Mouse (Mus musculus): ENCODE results near the gene St6galnac4.

St6galnac4 gene

DNA sequence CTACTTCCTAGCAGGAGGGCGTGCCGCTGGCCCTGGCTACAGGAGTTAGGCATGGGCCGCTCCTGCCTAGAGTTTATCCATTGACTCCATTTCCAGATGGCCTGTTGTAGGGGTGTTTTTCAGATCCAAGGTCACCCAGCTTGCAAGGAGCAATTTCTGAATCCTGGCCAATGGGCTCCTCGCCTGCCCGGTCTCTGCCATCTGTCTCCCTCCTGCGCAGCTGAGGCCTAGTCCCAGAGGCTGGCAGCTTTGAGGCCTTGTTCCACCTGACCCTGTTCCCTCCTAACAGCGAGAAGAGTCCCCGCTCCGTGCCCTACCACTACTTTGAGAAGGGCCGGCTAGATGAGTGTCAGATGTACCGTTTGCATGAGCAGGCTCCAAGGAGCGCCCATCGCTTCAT, 9.8 kb downstream of the St6galnac4 start:
- in situ Hi-C loops (cut with MboI; ENCODE audit: low pct_unique_long_range_greater_than_20kb in 1 of 2, low sequenced_read_pairs in 2 of 2, unreplicated experiment in 1 of 2): no loop called here

- in situ Hi-C loops (cut with MboI; ENCODE audit: low pct_unique_long_range_greater_than_20kb in 1 of 2, low sequenced_read_pairs in 2 of 2, unreplicated experiment in 1 of 2): no loop called here
Measured at GRCm38 (mm10) chr2:32597248-32597647, 10.4 kb downstream of the St6galnac4 start.

GRCm38 (mm10) chr2:32597699-32598098, 10.8 kb downstream of the St6galnac4 start:
- in situ Hi-C loops (cut with MboI; ENCODE audit: low pct_unique_long_range_greater_than_20kb in 1 of 2, low sequenced_read_pairs in 2 of 2, unreplicated experiment in 1 of 2): no loop called here

GRCm38 (mm10) chr2:32598506-32598905, 11.6 kb downstream of the St6galnac4 start:
- in situ Hi-C loops (cut with MboI; ENCODE audit: low pct_unique_long_range_greater_than_20kb in 1 of 2, low sequenced_read_pairs in 2 of 2, unreplicated experiment in 1 of 2): no loop called here

GRCm38 (mm10) chr2:32599409-32599808, 12.5 kb downstream of the St6galnac4 start, which contains the start of gene St6galnac6:
Gene St6galnac6 (plus strand): TSS chr2:32599709.
- in situ Hi-C loops (cut with MboI; ENCODE audit: low pct_unique_long_range_greater_than_20kb in 1 of 2, low sequenced_read_pairs in 2 of 2, unreplicated experiment in 1 of 2): no loop called here

- in situ Hi-C loops (cut with MboI; ENCODE audit: low pct_unique_long_range_greater_than_20kb in 1 of 2, low sequenced_read_pairs in 2 of 2, unreplicated experiment in 1 of 2): no loop called here
Measured at GRCm38 (mm10) chr2:32601417-32602065, 14.6 kb downstream of the St6galnac4 start.

GRCm38 (mm10) chr2:32602600-32603054, 15.7 kb downstream of the St6galnac4 start:
- in situ Hi-C loops (cut with MboI; ENCODE audit: low pct_unique_long_range_greater_than_20kb in 1 of 2, low sequenced_read_pairs in 2 of 2, unreplicated experiment in 1 of 2): no loop called here

GRCm38 (mm10) chr2:32604631-32605030, 17.7 kb downstream of the St6galnac4 start:
- in situ Hi-C loops (cut with MboI; ENCODE audit: low pct_unique_long_range_greater_than_20kb in 1 of 2, low sequenced_read_pairs in 2 of 2, unreplicated experiment in 1 of 2): no loop called here

DNA sequence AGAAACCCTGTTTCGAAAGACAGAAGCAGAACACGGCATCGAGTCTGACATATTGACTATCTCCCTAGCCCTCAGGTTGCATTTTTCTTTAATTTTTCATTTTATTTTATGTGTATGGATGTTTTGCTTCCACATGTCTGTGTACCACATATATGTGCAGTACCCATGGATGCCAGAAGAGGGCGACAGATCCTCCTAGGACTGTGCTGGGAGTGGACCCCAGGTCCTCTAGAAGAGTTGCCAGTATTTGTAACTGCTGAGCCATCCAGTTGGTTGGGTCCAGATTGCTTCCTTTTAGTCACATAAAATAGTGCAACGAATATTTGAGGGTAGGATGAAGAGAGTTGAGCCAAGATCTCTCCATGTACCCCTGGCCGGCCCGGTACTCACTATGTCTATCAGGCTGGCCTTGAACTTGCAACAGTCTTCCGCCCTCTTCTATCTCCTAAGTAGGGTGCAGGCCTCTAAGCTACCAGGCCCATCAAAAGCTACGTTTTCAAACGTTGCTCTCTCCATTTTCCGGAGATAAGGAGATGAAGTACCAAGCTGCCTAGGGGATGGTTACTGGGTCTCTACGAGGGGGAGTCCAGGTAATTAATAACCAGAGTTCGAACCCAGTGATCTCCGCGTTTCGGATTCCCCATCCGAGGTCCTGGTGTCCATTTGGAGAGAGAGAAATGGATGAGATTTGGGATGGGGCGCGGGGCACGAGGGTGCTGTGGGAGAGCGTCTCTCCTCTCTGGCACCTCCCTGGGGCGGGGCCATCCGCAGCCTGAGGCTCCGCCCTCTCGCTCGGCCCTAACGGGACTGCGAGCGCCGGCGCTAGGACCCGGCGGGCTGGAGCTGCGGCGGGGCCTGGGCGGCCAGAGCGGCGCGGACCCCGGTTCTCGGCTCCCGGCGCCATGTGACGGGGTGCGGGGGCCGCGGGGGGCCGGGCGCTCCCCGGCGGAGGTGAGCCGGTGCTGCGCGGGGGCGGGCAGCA, 19.6 kb downstream of the St6galnac4 start:
- in situ Hi-C loops (cut with MboI; ENCODE audit: low pct_unique_long_range_greater_than_20kb in 1 of 2, low sequenced_read_pairs in 2 of 2, unreplicated experiment in 1 of 2): no loop called here

DNA sequence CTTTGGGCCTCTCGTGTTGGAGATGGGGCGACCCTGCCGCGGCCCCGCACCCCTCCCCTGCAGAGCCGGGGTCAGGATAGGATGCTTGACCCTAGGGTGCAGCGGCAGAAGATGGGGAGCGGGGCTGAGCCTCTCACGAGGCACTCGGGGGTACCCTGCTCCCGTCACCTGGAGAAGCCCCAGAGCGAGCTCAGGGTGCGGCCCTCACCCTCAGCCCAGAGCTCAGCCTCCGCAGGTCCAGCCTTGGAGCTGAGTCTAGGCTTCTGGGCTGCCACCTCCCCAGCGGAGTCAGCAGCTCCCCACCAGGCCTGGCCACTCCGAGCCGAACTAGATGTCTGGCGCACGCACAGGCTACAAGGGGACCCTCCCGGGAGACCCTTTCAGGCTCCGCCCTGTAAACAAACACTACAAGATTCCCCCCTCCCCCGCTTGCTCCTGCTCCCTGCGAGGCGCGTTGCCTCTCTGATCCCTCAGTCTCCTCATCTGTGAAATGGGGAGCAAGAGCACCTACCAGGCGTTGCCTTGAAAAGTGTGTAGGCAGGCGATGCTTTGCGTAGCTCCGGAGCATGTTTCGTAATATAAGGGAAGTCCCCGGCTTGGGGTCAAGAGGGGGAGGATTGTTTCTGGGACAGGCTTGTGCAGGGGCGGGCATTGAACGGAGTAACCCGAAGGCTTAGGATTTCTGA, 20.5 kb downstream of the St6galnac4 start:
- in situ Hi-C loops (cut with MboI; ENCODE audit: low pct_unique_long_range_greater_than_20kb in 1 of 2, low sequenced_read_pairs in 2 of 2, unreplicated experiment in 1 of 2): no loop called here

GRCm38 (mm10) chr2:32608141-32608777, 21.4 kb downstream of the St6galnac4 start:
- in situ Hi-C loops (cut with MboI; ENCODE audit: low pct_unique_long_range_greater_than_20kb in 1 of 2, low sequenced_read_pairs in 2 of 2, unreplicated experiment in 1 of 2): no loop called here

DNA sequence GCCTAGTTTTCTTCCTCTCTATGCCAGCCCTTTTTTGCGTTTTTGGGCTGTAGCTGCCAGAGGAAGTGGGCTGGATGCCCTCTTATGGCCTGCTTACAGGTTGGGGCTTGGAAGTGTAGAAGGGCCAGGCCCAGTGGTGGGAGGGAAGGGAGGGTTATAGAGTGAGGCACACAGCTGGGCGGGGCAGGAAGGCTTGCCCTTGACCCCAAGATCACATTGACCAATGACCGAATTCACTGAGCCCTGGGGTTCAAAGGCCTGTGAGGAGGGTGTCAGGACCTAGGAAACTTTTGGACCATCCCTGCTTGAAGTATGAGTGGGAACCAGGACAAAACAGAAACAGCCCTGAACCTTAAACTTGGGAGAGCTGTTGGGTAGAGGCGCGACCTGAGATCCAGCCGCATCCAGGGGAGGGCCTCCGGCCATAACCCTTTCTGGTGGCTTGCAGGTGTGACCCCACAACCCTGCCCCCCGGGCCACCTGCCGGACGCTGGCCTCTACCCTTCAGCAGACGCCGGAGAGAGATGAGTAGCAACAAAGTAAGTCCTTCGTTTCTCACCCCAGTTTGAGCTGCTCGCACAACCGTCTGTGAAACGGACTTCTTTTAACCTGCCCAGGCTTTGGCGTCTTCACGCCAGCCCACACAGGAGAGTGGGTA, 22.0 kb downstream of the St6galnac4 start:
- in situ Hi-C loops (cut with MboI; ENCODE audit: low pct_unique_long_range_greater_than_20kb in 1 of 2, low sequenced_read_pairs in 2 of 2, unreplicated experiment in 1 of 2): no loop called here

DNA sequence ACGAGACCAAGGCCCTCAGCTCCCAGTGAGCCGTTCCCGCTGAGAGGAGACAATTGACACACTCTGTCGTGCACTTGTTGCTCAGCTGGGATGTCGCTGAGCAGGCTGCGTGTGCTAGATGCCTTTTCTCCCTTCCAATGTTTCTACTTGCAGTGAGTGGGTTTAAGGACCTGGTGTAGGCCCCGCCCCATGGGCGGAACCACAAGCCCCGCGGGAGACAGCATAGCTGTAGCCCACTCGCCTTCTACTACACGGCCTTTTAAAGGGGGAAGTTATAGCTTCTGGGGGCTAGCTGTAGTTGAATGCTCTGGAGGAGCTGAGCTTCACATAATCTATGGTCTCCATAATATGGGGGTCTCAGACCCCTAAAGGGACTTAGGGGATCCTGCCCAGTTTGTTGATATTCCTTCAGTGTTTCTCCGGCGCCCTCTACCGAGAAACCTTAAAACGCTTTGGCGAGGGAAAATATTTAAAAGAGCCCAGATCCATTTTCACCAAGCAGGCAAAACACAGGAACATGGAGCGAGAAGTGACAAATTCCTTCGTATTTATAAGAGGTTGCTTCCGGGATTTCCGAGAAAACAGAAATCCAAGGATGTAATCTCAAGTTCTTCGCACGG, 23.8 kb downstream of the St6galnac4 start:
- in situ Hi-C loops (cut with MboI; ENCODE audit: low pct_unique_long_range_greater_than_20kb in 1 of 2, low sequenced_read_pairs in 2 of 2, unreplicated experiment in 1 of 2): no loop called here

GRCm38 (mm10) chr2:32612274-32612673, 25.4 kb downstream of the St6galnac4 start:
- in situ Hi-C loops (cut with MboI; ENCODE audit: low pct_unique_long_range_greater_than_20kb in 1 of 2, low sequenced_read_pairs in 2 of 2, unreplicated experiment in 1 of 2): no loop called here

- in situ Hi-C loops (cut with MboI; ENCODE audit: low pct_unique_long_range_greater_than_20kb in 1 of 2, low sequenced_read_pairs in 2 of 2, unreplicated experiment in 1 of 2): no loop called here
Measured at GRCm38 (mm10) chr2:32617109-32617508, 30.2 kb downstream of the St6galnac4 start.

DNA sequence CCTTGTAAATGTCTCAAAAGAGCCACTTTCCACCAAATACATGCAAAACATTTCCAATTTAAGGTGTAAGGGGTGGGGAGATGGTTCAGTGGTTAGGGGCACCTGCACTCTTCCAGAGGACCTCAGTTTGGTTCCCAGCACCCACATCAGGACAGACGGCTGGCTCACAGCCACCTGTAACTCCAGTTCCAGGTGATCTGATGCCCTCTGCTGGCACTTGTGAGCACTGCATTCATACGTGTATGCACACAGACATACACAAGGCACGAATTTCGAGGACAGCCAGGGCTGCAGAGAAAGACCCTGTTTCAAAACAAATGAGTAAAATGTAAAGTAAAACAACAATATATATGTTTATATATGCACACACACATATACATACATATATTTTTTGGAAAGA, 30.7 kb downstream of the St6galnac4 start:
- in situ Hi-C loops (cut with MboI; ENCODE audit: low pct_unique_long_range_greater_than_20kb in 1 of 2, low sequenced_read_pairs in 2 of 2, unreplicated experiment in 1 of 2): no loop called here

DNA sequence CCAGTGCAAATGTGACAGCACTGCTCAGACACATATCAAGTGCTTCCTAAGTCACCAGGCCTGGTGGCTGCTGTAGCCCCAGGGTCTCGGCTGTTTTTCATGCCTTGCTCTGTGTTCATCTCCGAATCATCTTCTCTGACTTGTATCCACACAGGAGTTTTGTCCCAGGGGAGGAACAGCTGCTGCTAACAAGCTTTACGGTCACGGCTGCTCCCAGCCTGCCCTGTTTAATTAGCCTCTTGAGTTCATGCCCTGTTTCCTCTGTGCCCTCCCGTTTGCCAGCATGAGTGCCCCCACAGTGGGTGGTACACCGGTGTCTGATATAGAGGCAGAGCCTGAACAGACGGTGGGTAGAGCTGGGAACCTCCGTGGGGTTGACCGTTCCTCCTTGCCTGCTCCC, 31.2 kb downstream of the St6galnac4 start:
- in situ Hi-C loops (cut with MboI; ENCODE audit: low pct_unique_long_range_greater_than_20kb in 1 of 2, low sequenced_read_pairs in 2 of 2, unreplicated experiment in 1 of 2): no loop called here

Data from mouse embryonic stem cell (cell line).